Mouse (Mus musculus): ENCODE measurements around the gene Syt1. TPM values are rescaled to one million over a fixed set of nuclear protein-coding genes. Genes with fewer than 3 reads are reported as not detected.

Gene Syt1
- total and polyA plus RNA-seq, 3 experiments = 2.7 to 13.2 (median 8.6) TPM

DNA sequence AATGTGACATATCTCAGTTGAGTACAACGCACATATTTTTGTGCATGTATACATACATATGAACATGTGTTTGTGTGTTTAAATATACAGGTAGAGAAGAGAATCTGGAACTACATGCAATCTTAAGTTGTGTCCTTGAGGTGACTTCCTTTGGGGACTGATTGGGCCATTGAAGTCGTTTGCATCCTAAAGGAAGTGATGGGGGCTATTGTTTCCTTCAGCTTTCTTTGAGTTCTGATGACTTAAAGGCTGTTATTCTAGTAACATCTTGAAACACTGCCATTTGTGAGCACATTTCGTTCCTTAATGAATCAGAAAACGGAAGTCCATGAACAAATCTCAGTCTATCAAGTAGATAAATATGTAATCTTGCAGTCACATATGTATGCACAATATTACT is 438.0 kb downstream of the Syt1 start:
- no peak for DNase-seq

DNA sequence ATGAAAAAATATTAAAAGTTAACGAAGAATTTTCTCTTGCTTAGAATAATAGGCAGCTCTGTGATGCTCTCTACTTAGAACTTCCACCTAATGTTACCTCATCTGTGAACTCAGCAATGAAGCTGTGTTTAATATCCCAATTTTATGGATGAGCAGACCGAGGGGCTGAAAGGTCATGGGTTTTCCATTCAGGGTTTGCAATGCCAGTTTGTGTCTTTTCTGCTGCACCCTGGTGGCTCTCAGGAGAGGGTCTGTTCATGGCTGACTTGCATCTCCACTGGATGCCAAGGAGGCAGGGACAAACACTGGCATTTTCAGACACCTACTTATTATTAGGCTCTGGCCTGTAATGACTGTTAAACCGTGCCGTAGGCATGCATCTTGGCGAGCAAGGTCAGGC is 439.7 kb downstream of the Syt1 start:
- no peak for DNase-seq

DNA sequence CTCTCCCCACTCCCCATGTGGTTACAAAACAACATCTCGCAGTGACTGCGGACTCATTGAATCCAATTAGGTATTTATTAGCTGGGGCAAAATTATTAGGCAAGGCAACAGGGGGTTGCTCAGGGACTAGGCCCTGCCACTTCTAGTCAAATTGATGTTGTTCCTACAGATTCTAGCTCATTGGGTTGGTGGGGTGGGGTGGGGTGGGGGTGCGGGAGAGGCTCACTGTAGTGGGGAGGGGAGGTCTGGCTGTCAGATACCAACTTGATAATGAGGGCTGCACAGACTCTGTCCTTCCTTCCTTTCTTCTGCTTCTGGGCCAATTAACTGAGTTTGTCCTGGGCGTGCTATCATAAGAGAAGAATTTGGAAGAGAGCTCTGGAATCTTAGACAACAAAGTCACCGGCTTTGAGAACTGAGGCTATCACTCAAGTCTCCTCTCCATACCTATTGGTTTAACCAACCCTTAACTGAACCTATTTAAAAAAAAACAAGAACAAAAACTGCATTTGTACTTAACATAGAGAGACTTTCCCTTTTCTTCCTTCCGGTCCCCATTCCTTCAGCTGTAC is 441.1 kb downstream of the Syt1 start:
- DNase-seq = no peak

DNA sequence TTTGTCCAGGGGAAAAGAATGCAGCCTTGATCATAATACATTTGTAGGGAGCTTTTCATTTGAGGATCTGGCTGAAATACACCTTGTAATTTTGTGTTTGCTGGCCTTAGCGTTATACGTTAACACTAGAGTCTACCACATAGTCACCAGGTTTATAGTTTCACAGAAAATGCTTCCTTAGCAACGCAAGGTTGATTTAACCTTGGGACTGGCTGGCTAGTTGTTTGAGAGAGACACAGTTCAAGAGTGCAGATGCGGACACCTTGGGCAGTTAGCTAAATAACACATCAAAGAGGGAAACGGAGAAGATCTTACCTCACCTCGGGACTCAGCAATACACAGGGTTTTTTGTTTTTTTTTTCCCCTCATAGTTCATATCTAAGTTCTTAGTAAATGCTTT is 441.9 kb downstream of the Syt1 start:
- DNase-seq = no peak

DNA sequence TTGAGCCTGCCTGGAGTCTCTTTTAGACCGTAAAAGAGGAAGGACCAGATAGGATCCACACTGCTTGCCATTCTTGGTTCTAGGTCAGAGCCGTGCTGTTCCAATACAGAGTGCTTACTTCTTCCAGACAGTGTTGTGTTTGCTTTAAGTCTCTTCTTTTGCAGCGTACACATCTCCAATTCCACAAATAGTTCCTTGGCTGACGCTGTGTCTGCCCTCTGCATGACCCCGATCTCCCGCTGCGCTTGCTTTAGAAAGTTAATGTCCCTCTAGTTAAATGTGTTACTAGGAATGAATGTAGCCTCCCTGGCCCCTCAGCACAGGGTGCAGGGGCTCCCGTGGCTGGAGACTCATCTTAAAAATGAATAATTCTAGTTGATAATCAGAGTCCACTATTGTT is 442.6 kb downstream of the Syt1 start:
- DNase-seq = no peak

DNA sequence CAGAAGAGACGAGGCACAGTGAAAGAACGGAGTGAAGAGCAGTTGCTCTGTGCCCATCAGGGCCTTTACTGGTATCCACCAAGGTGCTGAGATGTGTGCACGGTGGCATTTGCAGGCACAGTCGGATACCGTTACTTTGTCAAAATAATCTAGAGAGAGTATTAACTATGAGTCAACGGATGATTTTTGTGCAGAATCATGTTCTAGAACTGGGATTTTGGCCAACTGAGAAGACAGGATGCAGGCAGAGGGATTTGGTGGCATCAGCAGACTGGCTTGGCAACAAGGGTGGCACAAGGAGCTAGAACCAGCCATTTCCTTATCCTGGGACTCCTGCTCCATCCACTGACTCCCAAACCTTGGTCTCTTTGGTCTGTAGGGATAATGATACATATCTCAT is 443.3 kb downstream of the Syt1 start:
- no peak for DNase-seq

DNA sequence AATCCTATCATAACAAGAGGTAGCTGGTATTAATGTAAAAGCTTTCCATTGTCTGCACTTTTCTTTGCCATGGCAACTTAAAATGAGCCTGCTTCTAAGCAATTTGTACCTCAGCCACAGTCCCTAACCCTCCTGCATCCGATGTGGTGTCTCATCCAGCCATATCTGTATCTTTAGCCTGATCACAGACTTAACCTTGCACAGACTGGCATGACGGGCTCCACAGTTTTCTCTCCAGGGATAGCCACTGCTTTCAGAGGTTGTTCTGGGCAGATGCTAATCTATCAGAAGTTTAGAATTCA is 451.2 kb downstream of the Syt1 start:
- no peak for DNase-seq

DNA sequence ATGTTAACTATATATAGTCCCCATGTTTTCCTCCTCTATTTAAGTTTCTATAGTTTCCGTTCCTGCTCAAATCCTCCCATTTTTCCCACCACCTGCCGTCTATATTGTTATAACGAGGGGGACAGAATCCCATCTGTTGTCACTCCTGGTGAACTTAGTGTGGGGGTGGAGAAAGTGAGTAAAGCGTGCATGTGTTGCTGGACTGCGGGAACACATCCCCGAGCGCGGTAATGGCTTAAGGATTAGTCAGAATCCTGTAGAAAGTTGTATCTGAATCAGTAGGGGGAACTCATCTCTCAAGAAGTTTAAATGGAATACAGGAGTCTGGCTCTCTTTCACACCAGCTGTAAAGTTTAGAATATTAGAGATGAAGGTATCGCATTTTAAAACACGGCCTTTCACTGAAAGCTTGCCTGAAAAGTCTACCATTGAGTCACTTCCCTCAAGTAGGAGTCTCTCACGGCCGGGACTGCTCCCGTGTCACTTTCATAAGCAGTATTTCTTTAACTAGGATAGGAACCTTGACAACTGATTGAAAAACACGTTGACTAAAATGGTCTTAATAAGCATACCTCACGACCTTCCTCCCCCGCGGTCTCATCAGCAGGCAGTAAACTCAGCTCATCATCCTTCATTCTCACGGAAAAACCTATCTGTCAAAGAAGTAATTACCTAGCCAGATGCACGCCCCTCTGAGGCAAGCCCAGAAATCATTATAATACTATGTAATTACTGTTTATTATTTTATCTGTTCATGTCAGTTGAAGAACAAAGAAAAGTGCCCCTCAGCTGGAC is 451.8 kb downstream of the Syt1 start:
- DNase-seq = no peak

DNA sequence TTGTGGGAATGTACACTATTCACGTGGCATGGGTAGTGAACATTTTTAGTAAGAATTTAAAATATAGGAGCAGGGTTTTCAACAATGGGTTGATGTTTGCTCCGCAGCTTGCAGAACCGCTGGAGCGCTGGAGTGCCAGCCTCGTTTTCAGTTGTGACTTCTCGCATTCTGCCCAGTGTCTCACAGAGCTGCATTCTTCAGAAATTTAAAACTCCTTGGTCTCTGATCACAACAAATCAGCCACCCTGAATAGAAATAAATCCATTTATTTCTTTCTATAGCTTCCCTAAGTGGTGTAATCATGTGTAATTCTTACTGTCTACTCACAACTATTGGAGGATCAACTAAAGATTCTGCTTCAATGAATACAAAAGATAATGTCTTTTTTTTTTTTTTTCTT is 458.2 kb downstream of the Syt1 start:
- no peak for DNase-seq

DNA sequence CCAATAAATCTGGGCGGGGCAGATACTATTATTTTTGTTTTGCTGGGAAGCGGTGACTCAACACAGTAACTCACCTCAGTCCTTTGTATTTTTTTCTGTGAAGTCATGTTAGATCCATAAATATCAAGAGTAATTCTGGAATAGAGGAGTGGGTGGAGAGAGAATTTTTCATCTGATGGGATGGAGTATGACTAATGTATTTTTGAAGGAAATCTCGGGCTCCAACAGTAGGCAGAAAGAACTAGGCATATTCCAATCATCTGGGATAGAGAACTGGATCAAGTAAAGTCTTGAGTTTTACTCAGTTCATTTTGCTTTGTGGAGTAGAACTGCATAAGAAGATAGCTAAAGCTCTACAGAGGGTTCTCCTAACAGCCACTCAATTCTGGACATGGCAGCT is 465.1 kb downstream of the Syt1 start:
- DNase-seq = no peak

DNA sequence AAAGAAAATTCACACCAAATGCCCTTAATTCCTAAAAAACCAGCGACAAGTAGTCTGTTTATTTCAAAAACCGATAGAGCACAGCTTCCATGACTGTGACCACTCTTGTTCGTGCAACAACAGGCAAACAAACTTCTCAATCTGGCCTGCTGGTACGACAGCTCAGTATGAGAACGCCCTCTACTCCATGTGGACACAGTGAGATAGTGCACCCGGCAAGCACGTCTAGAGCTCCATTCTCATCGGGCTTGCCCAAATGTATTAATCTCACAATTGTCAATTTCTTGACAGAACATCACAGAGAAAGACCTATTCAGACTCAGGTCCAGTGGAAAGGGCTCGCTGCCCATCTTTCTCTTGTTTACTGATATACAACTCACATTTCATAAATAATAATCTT is 469.2 kb downstream of the Syt1 start:
- DNase-seq = no peak

DNA sequence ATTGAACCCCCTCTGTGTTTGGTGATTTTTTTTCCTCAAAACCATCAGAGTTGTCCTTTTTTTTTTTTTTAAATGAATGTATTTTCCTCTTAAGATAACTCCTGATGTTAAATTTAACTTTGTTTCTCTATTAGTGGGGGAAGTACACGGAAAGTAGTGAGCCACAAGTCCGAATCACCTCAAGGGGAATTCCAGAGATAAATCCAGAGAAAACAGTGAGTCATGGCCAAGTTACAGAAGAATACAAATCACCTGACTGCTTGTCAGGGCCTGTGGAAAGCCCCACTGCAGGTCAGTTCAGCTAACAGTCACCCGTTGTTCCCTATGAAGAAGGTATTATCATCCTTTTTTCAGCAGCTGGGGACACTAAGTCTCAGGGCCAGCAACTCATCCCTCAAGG is 472.2 kb downstream of the Syt1 start:
- DNase-seq = peak; percentile 29

DNA sequence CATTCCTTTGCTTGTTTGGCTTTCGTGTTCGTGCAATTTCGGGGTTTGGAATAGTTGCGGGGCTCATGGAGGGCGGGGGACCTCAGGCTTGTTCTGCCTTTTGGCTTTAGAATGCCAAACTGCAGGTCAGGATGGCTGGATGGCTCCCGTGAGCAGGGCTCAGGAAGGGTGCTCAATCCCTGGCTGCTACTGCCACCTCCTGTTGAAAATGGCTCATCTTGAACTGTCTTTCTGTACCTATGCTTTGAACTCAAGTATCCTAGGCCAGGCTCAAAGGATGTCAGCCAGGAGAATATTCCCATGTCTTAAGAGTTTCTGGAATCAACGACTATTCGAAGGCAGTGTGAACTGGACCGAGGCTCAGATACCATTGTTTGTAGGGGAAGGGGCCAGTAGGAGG is 473.1 kb downstream of the Syt1 start:
- DNase-seq = peak; percentile 46

DNA sequence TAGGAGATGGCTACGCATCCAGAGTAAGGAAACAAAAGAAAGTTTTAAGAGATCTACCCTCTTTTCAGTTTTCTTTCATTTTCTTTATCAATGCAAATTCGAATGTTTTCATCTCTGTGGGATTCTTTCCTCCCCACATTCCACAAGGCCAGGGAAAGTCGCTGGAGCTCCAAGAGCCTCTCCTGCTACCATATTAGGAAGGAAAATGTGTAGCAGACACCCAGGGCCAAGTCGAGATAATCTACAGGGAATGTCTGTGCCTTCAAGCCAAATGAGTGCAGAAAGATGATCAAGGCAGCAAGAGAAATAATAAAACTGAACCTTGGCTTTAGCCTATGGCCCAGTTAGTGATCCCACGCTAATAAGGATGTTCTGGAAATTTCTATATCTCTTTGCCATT is 474.9 kb downstream of the Syt1 start:
- no peak for DNase-seq

DNA sequence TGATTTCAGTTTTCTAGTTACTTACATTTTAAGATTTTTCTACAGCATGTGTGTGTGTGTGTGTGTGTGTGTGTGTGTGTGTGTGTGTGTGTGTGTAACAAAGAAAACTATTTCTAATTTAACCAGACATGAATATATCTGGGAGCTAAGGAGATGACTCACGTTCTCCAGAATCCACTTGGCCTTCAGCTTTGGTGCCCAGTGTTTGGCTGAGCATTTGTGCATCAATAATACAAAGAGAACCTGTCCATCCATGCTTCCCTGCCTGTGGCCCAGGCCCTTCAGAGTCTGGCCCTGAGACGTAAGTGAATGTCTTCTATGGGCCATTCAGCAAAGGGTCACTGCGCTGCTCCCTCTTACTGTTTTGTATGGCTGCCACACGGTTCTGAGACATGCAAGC is 476.7 kb downstream of the Syt1 start:
- no peak for DNase-seq

DNA sequence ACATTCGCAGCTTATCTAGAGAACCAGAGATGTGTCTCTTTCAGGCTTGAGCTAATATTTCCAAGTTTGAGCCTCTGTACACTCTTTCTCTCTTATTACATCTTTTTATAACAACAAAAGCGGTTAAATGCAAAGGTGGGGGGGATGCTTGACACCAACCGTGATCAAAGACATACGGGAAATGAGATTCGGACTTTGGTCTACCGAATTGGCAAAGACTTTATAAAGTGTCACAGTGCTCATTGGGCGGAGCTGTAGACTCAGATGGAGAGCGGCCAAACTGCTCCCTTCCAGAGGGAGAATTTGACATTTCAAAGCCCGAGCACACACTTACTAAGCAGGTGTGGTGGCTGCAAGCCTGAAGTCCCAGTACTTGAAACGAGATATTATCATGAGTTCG is 477.9 kb downstream of the Syt1 start:
- no peak for DNase-seq

DNA sequence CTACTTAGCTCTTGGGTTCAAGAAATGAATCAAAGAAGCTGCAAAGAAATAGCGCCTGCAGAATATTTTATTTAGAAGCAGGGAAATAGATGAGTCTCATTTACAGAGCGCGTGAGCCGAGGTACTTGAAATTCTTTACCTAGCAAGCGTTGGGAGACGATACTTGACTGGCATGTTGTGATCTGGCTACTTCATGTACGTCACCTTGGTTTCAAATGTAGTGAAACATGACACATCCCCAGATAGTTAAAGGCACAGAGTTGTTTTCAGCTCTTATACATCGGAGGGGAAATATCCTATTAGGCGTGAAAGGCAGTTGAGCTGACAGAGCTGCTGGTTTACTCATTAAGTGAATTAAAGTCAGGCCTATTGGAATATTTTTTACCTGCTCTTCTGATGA is 478.5 kb downstream of the Syt1 start:
- DNase-seq = no peak

DNA sequence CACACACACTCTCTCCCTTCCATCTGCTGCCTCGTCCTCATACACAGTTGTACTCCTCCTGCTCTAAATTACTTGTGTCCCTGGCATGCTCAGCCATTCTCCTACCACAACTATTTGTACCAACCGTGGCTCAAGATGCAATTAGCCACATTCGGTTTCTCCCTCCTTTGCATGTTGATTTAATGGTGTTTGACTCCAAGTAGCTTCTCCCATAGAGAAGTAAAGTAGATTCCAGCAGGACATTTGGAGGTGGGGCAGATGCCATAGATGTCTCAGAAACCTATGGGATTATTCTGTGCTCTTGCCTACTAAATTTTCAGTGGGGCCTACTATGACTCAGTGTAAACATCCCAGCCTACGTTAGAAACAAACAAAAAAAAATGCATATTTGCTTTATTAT is 479.1 kb downstream of the Syt1 start:
- no peak for DNase-seq

DNA sequence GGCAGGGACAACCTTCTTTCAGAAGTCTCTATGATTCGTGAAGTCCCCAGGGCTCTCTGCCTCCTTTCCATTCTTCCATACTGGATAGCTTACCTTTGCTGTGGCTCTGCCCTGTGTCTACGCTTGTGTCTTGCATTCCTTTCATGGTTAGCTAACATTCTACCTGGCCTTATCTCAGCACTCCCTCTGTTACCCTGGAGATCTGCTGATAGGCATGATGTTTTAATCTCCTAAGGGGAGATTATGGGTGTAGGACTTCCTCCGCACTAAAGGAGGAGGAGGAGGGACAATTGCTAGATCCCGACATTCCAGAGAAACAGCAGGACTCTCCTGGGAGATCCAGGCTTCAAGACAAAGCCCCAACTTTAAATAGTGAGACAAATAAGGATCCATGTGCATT is 479.7 kb downstream of the Syt1 start:
- DNase-seq = no peak

DNA sequence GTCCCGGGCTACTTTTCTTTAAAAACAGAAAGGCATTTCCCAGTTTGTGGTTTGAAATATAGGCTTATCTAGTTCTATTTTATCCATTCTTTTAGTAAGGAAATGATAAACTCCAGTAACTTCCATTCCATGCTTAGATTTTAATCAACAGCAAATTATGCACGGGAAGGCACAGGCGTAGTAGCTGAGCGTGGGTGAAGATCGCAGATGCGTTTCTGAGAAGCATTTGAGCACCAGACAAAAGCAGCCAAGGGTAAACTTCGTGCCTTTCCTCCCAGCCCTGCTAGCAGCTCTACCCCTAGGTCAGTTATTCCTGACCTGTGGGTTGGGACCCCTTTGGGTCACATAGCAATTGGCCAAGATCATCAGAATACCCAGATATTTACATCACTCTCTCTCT is 482.4 kb downstream of the Syt1 start:
- DNase-seq = no peak

DNA sequence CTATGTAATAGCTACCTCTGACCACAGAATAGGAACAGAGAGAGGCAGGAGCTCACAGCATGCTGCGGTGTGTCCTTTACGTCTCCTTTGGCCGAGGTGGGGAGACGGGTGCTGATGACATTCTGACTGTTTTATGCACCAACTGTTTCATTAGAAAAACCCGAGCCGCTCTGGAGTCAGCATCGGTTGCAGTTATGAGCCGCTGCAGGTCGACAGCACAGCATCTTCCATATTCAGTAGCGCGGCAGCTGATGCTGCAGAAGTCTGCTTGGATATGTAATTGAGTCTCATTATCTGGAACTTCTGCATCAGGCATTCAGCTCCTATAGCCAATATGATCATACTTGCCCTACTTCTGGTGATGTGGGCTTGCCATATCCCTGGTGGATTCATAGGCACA is 485.3 kb downstream of the Syt1 start:
- no peak for DNase-seq

DNA sequence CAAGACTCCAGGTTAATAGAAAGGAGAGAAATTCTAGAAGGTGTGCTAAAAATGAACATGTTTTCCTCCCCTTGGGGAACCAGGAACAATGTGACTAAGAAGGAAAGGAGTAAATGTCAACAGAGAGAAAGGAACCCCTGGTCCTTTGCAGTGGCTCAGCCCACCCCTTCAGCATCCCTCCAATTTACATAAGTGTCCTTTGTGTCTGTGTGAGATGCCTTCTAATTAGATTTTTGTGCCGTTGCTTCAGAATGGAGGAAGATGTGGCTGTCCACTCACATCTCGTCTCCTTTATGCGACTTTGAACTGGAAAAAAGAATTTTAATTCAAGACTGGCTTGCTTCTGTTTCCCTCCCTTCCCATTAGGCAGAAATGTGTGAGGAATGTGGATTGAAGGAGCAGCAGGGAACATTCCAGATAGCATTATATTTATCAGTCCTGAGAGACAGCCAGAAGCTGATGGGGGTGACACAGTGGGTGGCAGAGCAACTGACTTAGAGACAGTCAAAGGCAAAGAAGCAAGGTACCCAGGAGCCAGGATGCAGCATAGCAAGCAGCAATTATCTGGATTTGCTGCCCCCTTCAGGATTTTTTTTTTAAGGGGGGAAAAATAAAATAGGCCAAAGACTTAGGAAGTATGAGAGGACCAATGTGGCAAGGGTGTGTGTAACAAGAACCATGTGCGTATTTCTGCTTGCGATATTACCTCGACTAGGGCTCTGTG is 486.3 kb downstream of the Syt1 start:
- no peak for DNase-seq

DNA sequence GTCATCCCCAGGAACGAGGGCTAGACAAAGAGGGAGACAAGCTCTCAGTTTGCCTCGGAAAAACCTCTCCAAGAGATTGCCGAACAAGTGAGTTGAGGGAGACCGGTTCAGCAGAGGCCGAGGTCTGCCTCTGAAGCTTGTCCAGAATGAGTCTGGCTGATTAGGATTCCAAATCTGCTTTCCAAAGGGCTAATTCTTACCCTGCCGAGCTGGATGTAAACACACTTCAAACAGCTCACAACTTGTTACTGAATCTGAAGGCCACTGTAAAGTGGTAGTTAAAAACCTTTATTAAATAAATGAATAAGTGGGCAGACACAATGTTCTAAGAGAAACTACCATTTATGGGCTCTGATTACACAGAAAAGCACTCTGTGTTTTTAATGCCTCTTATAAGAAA is 491.6 kb downstream of the Syt1 start:
- DNase-seq = no peak

DNA sequence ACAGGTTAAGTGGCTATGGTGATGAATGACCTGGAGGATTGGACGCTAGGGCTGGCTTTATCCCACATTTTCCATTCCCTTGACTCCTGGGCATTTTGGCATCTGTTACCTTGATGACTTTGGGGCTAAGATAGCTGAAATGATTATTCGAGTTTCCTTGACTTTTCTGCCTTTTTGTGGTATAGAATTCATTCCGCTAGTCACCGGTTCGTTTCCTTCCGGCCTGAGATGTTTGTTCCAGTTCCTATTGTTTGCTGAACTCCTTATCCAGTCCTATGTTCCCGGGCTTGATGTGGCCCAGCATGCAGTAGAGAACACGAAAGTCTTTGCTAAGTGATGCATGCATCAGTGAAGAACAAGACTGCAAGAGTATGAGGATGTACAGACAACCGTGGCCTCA is 493.7 kb downstream of the Syt1 start:
- DNase-seq = no peak

Data from adrenal gland, adult 2 months (tissue).